Mouse (Mus musculus) C2C12 (cell line): Measurements from ENCODE around the gene Gnptg. TPM values are rescaled to one million over a fixed set of nuclear protein-coding genes. Genes with fewer than 3 reads are reported as not detected.

Experiments used
- H3K27me3 ChIP-seq: one replicate; pipeline ENCODE4 v1.6.1; 2011; ENCODE audit not compliant: control insufficient read depth, insufficient read depth, insufficient read length
- H3K36me3 ChIP-seq: one replicate; pipeline ENCODE4 v1.6.1; 2011; ENCODE audit not compliant: control insufficient read depth, insufficient read depth
- H3K4me3 ChIP-seq: one replicate; pipeline ENCODE4 v1.5.1; 2011; ENCODE audit warnings: mild to moderate bottlenecking, control low read depth; ENCODE audit not compliant: poor library complexity, insufficient read depth, severe bottlenecking
- H3K79me2 ChIP-seq: one replicate; pipeline ENCODE4 v1.6.1; 2011; ENCODE audit not compliant: control insufficient read depth, insufficient read depth
- H3K79me3 ChIP-seq: one replicate; pipeline ENCODE4 v1.6.1; 2011; ENCODE audit warnings: low read depth, control low read depth
- H3ac ChIP-seq: one replicate; pipeline ENCODE3; 2011; ENCODE audit warnings: low read depth; ENCODE audit not compliant: control insufficient read depth, insufficient read length
- CEBPB ChIP-seq: IDR thresholded peaks from one replicate; pipeline ENCODE4 v1.6.1; 2011; ENCODE audit warnings: low read depth, mild to moderate bottlenecking, control low read depth, moderate library complexity
- CTCF ChIP-seq: IDR thresholded peaks from one replicate; pipeline ENCODE4 v1.5.1; 2011; ENCODE audit not compliant: control insufficient read depth, insufficient read depth, insufficient read length
- FOSL1 ChIP-seq: IDR thresholded peaks from one replicate; pipeline ENCODE4 v1.8.0; 2011; ENCODE audit warnings: mild to moderate bottlenecking, low read length; ENCODE audit not compliant: poor library complexity, insufficient read depth, severe bottlenecking
- MAX ChIP-seq: IDR thresholded peaks from one replicate; pipeline ENCODE4 v1.6.1; 2011; ENCODE audit warnings: mild to moderate bottlenecking, control low read depth
- MYOD1 ChIP-seq: IDR thresholded peaks from one replicate; pipeline ENCODE4 v1.6.1; 2011; ENCODE audit warnings: low read depth; ENCODE audit not compliant: control insufficient read depth, insufficient read length
- MYOG ChIP-seq: IDR thresholded peaks from one replicate; pipeline ENCODE4 v1.6.1; 2011; ENCODE audit not compliant: control insufficient read depth, insufficient read length; ENCODE audit errors: extremely low read depth
- USF1 ChIP-seq: IDR thresholded peaks from one replicate; pipeline ENCODE4 v1.6.1; 2011; ENCODE audit warnings: low read depth, mild to moderate bottlenecking, control low read depth, moderate library complexity
- polyA plus RNA-seq: library from polyadenylated mRNA; unstranded; fragments of >200 nt; fragmentation: generic; extraction: Trizol; gene quantifications from one replicate; pipeline ENCODE4 v1.2.1, GENCODE M21; 2012; ENCODE audit warnings: missing spikeins

The Gnptg gene
- polyA plus RNA-seq, 1 experiment, result 22.7 TPM

GRCm38 (mm10) chr17:25257804-25258261 is 17.9 kb upstream of the Gnptg start:
- peaks cover 28% of the 10 kb centered on the region for H3K27me3 ChIP-seq
- H3ac ChIP-seq, result no peak overlapping the region
- no peaks in the 10 kb centered on the region for H3K79me3 ChIP-seq
- TF ChIP-seq MAX (no peak), FOSL1 (no peak), CTCF (no peak), USF1 (no peak), MYOD1 (no peak), MYOG (no peak), CEBPB (no peak)
- no peak overlapping the region for H3K4me3 ChIP-seq
- H3K36me3 ChIP-seq, result peaks cover 10% of the 10 kb centered on the region
- no peaks in the 10 kb centered on the region for H3K79me2 ChIP-seq

GRCm38 (mm10) chr17:25256140-25256754 is 16.3 kb upstream of the Gnptg start, which contains the start of gene Baiap3:
Gene Baiap3, minus strand, starts transcription at chr17:25256364.
- TF ChIP-seq MYOD1, result no peak
- no peak for TF ChIP-seq CTCF
- TF ChIP-seq CEBPB, result no peak
- TF ChIP-seq USF1, result no peak
- TF ChIP-seq MAX, result no peak
- no peak for TF ChIP-seq FOSL1
- no peak for TF ChIP-seq MYOG
- no peak within 1 kb of the TSS for H3K4me3 ChIP-seq
- peaks cover 41% of the 10 kb centered on the region for H3K27me3 ChIP-seq
- no peaks in the 10 kb centered on the region for H3K79me3 ChIP-seq
- peaks cover 4% of the 10 kb centered on the region for H3K36me3 ChIP-seq
- H3K79me2 ChIP-seq, result no peaks in the 10 kb centered on the region
- H3ac ChIP-seq, result no peak within 1 kb of the TSS

GRCm38 (mm10) chr17:25255110-25255509 is 15.2 kb upstream of the Gnptg start:
- no peaks in the 10 kb centered on the region for H3K79me3 ChIP-seq
- peaks cover 51% of the 10 kb centered on the region for H3K27me3 ChIP-seq
- H3K36me3 ChIP-seq, result peaks cover under 1% of the 10 kb centered on the region
- no peak overlapping the region for H3K4me3 ChIP-seq
- H3ac ChIP-seq, result no peak overlapping the region
- no peaks in the 10 kb centered on the region for H3K79me2 ChIP-seq
- TF ChIP-seq MYOD1, result no peak
- TF ChIP-seq FOSL1, result no peak
- TF ChIP-seq CEBPB, result no peak
- no peak for TF ChIP-seq CTCF
- TF ChIP-seq MAX, result no peak
- TF ChIP-seq USF1, result no peak
- no peak for TF ChIP-seq MYOG

- no peak overlapping the region for H3ac ChIP-seq
- H3K36me3 ChIP-seq, result no peaks in the 10 kb centered on the region
- TF ChIP-seq MYOG, result no peak
- TF ChIP-seq CEBPB, result no peak
- TF ChIP-seq CTCF, result no peak
- TF ChIP-seq USF1, result no peak
- TF ChIP-seq MAX, result no peak
- TF ChIP-seq MYOD1, result no peak
- no peak for TF ChIP-seq FOSL1
- no peak overlapping the region for H3K4me3 ChIP-seq
- no peaks in the 10 kb centered on the region for H3K79me3 ChIP-seq
- peaks cover 53% of the 10 kb centered on the region for H3K27me3 ChIP-seq
- H3K79me2 ChIP-seq, result no peaks in the 10 kb centered on the region
These were observed 13.8 kb upstream of the Gnptg start for GRCm38 (mm10) chr17:25253760-25254159.

GRCm38 (mm10) chr17:25252643-25253042 is 12.7 kb upstream of the Gnptg start:
- Histone ChIP-seq H3K36me3 (no peaks in the 10 kb centered on the region), H3K27me3 (peaks cover 62% of the 10 kb centered on the region), H3ac (no peak overlapping the region), H3K4me3 (no peak overlapping the region), H3K79me3 (no peaks in the 10 kb centered on the region), H3K79me2 (no peaks in the 10 kb centered on the region)
- TF ChIP-seq CTCF, result no peak
- TF ChIP-seq MAX, result no peak
- no peak for TF ChIP-seq USF1
- TF ChIP-seq MYOD1, result no peak
- TF ChIP-seq FOSL1, result no peak
- no peak for TF ChIP-seq CEBPB
- TF ChIP-seq MYOG, result no peak
